Mouse (Mus musculus) embryo, embryonic 9.5 days (tissue): ENCODE measurements around the gene Bicral.

Experiments
- DNase-seq: peaks from one replicate; pipeline ENCODE4 v3.0.0-alpha.2; 2017; ENCODE audit errors: extremely low spot score

Gene Bicral

GRCm38 (mm10) chr17:46751794-46752556 lies 106.3 kb downstream of the Bicral start, which contains the start of gene Cnpy3:
Gene Cnpy3, minus strand, starts transcription at chr17:46752214.
- peak; percentile 98 for DNase-seq

- DNase-seq = no peak
Observed at GRCm38 (mm10) chr17:46751056-46751793, 107.1 kb downstream of the Bicral start.

DNA sequence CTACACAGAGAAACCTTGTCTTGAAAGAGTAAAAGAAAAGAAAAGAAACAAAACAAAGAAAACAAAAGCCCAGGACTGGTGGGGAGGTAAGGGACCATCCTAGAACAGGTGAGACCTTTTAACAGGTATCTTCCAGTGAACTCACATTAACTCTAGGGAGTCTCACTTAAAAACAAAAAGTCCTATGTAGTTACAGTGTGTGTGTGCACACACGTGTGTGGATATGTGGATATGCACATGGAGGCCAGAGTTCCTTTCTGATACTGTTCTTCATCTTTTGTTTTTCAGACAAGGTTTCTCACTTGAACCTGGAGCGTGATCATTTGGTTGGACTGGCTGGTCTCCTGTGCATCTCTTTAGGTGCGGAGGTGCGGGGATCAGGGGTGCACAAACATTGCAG lies 107.7 kb downstream of the Bicral start:
- DNase-seq = no peak

DNA sequence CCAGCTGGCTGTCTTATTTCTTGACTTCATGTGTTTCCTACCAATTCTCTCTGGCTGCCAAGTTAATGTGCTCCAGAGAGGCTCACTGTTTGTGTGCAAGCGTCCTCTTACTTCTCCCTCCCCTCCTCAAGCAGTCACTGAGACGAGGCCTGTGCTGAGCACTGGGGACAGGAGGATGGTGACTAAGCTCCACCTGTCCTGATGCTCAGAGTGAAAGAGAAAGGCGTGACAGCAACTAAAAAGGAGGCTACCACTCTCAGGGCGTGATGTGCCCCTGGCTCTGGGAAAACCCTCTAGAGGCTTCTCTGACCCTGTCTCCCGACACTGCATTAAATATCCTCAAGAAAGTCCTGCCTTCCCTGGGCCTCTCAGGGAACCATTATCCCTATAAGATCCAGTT lies 109.0 kb downstream of the Bicral start:
- DNase-seq = no peak
